Mouse (Mus musculus): ENCODE data around the gene Ccsap.

GRCm38 (mm10) chr8:123898576-123898975 lies 38.6 kb upstream of the Ccsap start:
- TF ChIP-seq POLR2A (IDR thresholded peaks at IDR 0.05; ENCODE audit: extremely low read depth, insufficient read depth, low read length) (no peak), CTCF (IDR thresholded peaks at IDR 0.05; ENCODE audit: extremely low read depth, insufficient read depth, low read length) (no peak)
